Mouse (Mus musculus) thymus, adult 2 months (tissue): ENCODE measurements around the gene B3galt1. TPM values are rescaled to one million over a fixed set of nuclear protein-coding genes. Genes with fewer than 3 reads are reported as not detected.

Experiments used
- DNase-seq: peaks from one replicate; pipeline ENCODE4 v3.0.0; 2021
- H3K27ac ChIP-seq: fragments of 200-500 bp; 2 replicates; pipeline ENCODE4 v1.5.1; 2012; ENCODE audit warnings: low read length, control low read depth; ENCODE audit not compliant: control insufficient read depth, insufficient read depth
- H3K27me3 ChIP-seq: fragments of 200-500 bp; 2 replicates; pipeline ENCODE4 v1.6.1; 2012; ENCODE audit warnings: mild to moderate bottlenecking, low read length, moderate library complexity, mixed read lengths; ENCODE audit not compliant: control insufficient read depth, insufficient read depth
- H3K36me3 ChIP-seq: fragments of 200-500 bp; 2 replicates; pipeline ENCODE4 v1.6.1; 2012; ENCODE audit warnings: mild to moderate bottlenecking, low read length, moderate library complexity; ENCODE audit not compliant: control insufficient read depth, insufficient read depth
- H3K4me1 ChIP-seq: fragments of 200-500 bp; replicated peaks from 2 replicates; pipeline ENCODE4 v1.6.1; 2012; ENCODE audit warnings: low read length; ENCODE audit not compliant: control insufficient read depth, insufficient read depth
- H3K4me3 ChIP-seq: fragments of 200-500 bp; 2 replicates; pipeline ENCODE4 v1.5.1; 2012; ENCODE audit warnings: mild to moderate bottlenecking, low read length, control low read depth, moderate library complexity; ENCODE audit not compliant: control insufficient read depth, insufficient read depth
- CTCF ChIP-seq: fragments of 200-500 bp; IDR thresholded peaks from 2 replicates; pipeline ENCODE4 v1.5.1; 2012; ENCODE audit warnings: mild to moderate bottlenecking, control low read depth, low read length, moderate library complexity, borderline replicate concordance; ENCODE audit not compliant: control insufficient read depth, poor library complexity, insufficient read depth; ENCODE audit errors: extremely low read depth
- POLR2A ChIP-seq: fragments of 200-500 bp; IDR thresholded peaks from 2 replicates; pipeline ENCODE4 v1.6.1; 2012; ENCODE audit warnings: mild to moderate bottlenecking, low read length, control low read depth, moderate library complexity; ENCODE audit not compliant: control insufficient read depth, poor library complexity, insufficient read depth; ENCODE audit errors: extremely low read depth
- whole genome bisulfite sequencing: fragments of 180-500 bp; shearing (Covaris S2); methylation state at CpG from one replicate; pipeline ENCODE4 v1.1.7; 2018; 5-methylcytosine and 5-hydroxymethylcytosine counted together
- polyA plus RNA-seq: library from polyadenylated mRNA; depleted of rRNA; stranded (reverse); fragments of >200 nt; gene quantifications from 2 replicates; pipeline ENCODE4 v1.2.3, GENCODE M21; 2012

Gene B3galt1
- polyA plus RNA-seq, 1 experiment, result 0.04 TPM

DNA sequence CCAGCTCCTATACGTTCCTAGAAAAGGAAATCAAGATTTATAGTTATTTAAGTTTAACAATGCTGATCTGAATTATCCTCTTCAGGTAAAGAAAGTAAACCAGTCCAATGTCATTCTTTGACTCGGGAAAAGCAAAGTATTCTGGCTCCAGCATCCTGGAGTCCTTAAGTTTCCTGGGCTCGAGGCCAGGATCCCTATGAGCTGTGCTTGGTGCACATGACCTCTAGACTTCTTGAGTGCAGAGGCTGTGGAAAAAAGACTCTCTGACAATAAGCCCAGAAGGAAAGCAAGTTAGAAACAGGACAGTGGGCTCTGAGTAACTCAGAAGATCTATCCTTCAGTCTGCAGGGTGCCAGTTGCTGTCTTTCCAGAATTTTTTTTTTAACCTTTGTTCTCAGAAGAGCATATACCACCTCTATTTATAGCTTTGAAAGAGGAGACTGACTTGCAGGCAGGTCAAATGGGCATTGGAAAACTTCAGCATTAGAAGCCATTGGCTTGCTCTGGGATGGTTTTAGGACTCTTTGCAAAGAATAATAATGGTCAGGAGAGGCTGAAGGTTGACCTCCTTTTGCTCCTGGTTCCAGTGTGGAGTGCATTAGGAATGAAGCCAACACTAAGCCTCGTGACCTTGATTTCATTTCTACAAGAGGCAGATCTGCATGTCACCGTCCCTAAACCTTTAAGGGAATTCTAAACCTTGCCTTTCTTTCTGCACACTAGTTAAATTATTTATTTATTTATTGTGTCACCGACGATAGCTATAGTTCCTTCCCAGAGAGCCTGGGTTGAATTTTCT is 26.4 kb downstream of the B3galt1 start:
- WGBS, result 85% methylated on average over 7 of the region's 7 CpGs
- no peak for TF ChIP-seq POLR2A
- no peak for TF ChIP-seq CTCF
- Histone ChIP-seq H3K36me3 (no peaks in the 10 kb centered on the region), H3K27me3 (no peaks in the 10 kb centered on the region), H3K4me3 (no peak overlapping the region), H3K4me1 (no peaks in the 10 kb centered on the region), H3K27ac (no peak overlapping the region)
- no peak for DNase-seq

DNA sequence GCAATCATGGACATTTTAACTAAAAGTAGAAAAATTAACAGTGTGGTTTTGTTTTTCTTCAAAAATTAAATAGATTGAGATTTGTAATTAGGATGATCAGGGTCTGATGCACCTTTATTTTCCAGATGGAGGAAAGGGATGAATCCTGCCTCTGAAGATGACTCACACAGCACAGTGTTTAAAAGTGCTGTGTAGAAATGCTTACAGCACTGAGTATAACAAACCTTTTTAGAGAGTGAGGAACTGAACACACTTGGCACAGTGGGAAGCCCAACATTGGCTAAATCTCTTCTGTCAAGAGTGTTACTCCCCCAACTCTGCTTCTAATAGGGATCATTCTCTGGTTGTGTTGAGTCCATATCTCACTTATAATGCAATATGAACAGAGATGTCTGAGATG is 57.2 kb downstream of the B3galt1 start:
- TF ChIP-seq POLR2A (no peak), CTCF (no peak)
- H3K4me1 ChIP-seq, result no peaks in the 10 kb centered on the region
- DNase-seq, result no peak
- H3K27ac ChIP-seq, result no peak overlapping the region
- H3K4me3 ChIP-seq, result no peak overlapping the region
- no peaks in the 10 kb centered on the region for H3K27me3 ChIP-seq
- H3K36me3 ChIP-seq, result no peaks in the 10 kb centered on the region

DNA sequence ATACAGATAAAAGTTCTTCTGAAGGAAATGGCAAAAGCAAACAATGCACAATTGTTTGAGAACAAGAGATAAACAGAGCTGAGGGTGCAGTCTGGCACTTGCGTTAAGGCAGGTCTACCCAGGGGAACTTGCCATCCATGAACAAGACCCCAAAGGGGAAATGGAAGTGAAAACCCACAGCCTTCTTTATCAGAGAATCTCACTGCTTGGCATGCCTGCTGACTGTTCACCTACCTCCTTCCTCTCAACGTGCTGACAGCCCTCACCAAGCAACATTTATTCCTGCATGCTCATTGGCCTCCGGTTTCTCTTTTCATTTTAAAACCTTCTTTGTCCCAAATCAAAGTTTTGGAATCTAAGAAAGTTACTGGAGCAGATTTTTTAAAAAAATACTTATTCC is 62.0 kb downstream of the B3galt1 start:
- no peak overlapping the region for H3K27ac ChIP-seq
- no peak for DNase-seq
- no peaks in the 10 kb centered on the region for H3K27me3 ChIP-seq
- 18% methylated on average over 3 of the region's 3 CpGs for WGBS
- H3K36me3 ChIP-seq, result no peaks in the 10 kb centered on the region
- H3K4me1 ChIP-seq, result no peaks in the 10 kb centered on the region
- no peak for TF ChIP-seq POLR2A
- no peak for TF ChIP-seq CTCF
- no peak overlapping the region for H3K4me3 ChIP-seq

DNA sequence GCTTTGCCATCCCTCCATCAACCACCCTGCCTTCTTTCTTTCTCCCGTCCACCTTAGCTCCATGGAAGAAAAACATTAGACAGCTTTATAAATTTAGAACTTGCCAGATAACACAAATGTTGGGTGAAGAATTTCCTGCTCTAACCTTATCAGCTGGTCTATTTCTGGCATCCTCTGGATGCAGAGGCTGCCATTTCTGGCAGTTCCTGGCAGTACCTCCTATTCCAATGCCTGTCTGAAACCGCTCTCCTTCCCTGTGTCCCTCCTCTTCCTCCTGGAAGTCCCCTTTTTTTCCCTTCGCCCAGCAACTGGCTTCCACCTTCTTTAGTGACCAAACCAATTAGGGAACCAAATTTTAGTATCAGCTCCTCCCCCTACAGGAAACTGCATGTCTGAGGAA is 62.6 kb downstream of the B3galt1 start:
- Histone ChIP-seq H3K4me3 (no peak overlapping the region), H3K27ac (no peak overlapping the region), H3K36me3 (no peaks in the 10 kb centered on the region), H3K27me3 (no peaks in the 10 kb centered on the region), H3K4me1 (no peaks in the 10 kb centered on the region)
- DNase-seq, result no peak
- 69% methylated on average over 3 of the region's 3 CpGs for WGBS
- TF ChIP-seq POLR2A, result no peak
- no peak for TF ChIP-seq CTCF

DNA sequence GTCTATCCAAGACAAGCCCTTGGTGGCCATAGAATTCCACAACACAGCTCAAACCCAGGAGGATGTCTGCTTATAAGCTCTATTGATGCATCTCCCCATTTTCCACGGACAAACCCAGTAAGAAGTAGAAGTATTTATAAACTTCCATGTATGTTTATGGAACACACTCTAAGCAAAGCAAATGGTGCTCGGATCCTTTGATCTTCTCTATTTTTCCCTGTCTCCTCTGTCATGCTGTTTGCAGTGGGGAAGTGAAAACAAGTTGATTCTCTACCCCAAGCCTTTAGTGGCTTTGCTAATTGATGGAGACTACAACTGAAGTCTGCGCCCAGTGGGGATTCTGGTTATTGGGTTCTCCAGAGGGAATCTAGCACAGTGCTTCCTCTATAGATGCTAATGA is 89.2 kb downstream of the B3galt1 start:
- 78% methylated on average over 3 of the region's 3 CpGs for WGBS
- Histone ChIP-seq H3K36me3 (no peaks in the 10 kb centered on the region), H3K27ac (no peak overlapping the region), H3K4me1 (no peaks in the 10 kb centered on the region), H3K4me3 (no peak overlapping the region), H3K27me3 (no peaks in the 10 kb centered on the region)
- no peak for DNase-seq
- no peak for TF ChIP-seq CTCF
- TF ChIP-seq POLR2A, result no peak

DNA sequence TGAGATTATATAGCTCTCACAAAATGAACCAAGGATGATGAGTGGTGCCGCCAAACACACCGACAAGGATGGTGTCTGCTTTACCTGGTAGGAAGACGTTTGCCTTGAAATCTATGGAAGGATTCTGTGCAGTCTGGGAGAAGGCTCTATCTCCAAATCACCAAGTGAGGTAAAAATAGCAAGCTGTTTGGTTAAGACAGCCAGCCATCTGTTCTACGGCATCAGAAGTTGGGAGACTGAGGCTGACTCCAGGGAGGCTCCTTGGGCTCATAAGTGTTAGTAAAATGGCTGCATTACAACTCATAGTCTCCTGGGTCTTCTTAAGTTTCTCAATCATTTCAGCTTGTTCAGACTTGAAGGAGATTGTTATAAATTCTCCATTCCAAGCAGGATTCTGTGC is 91.7 kb downstream of the B3galt1 start:
- TF ChIP-seq POLR2A, result no peak
- TF ChIP-seq CTCF, result no peak
- Histone ChIP-seq H3K27ac (no peak overlapping the region), H3K4me3 (no peak overlapping the region), H3K27me3 (no peaks in the 10 kb centered on the region), H3K4me1 (no peaks in the 10 kb centered on the region), H3K36me3 (no peaks in the 10 kb centered on the region)
- 90% methylated on average over 4 of the region's 4 CpGs for WGBS
- DNase-seq, result no peak
